Mouse (Mus musculus) liver, embryonic 11.5 days (tissue): ENCODE data around the gene Smtnl1. TPM values are rescaled to one million over a fixed set of nuclear protein-coding genes. Genes with fewer than 3 reads are reported as not detected.

Experiments used
- ATAC-seq: fragments of 200-750 bp; cut with Nextera tagmentation; replicated peaks from 2 replicates; pipeline ENCODE4 v1.8.0; 2017; ENCODE audit warnings: moderate number of reproducible peaks, mild to moderate bottlenecking, moderate TSS enrichment, moderate library complexity; ENCODE audit not compliant: low FRiP score
- DNase-seq: peaks from one replicate; pipeline ENCODE4 v3.0.0-alpha.2; 2017; ENCODE audit warnings: low spot score
- H3K27ac ChIP-seq: fragments of 300-500 bp; sonication (generic); 2 replicates; pipeline ENCODE4 v1.5.1; 2014; ENCODE audit warnings: mild to moderate bottlenecking, low read depth, low read length, control low read depth
- H3K27me3 ChIP-seq: fragments of 300-500 bp; sonication (generic); replicated peaks from 2 replicates; pipeline ENCODE4 v1.6.1; 2014; ENCODE audit warnings: low read length, mixed read lengths; ENCODE audit not compliant: control insufficient read depth, insufficient read depth
- H3K36me3 ChIP-seq: fragments of 300-500 bp; sonication (generic); 2 replicates; pipeline ENCODE4 v1.6.1; 2014; ENCODE audit warnings: mild to moderate bottlenecking, low read length, moderate library complexity, mixed read lengths; ENCODE audit not compliant: control insufficient read depth, insufficient read depth
- H3K4me1 ChIP-seq: fragments of 300-500 bp; sonication (generic); replicated peaks from 2 replicates; pipeline ENCODE4 v1.6.1; 2014; ENCODE audit warnings: low read length, mixed read lengths; ENCODE audit not compliant: control insufficient read depth, insufficient read depth
- H3K4me2 ChIP-seq: fragments of 300-500 bp; sonication (generic); 2 replicates; pipeline ENCODE4 v1.6.1; 2014; ENCODE audit warnings: mild to moderate bottlenecking, control low read depth, moderate library complexity
- H3K4me3 ChIP-seq: fragments of 300-500 bp; sonication (generic); 2 replicates; pipeline ENCODE4 v1.5.1; 2014; ENCODE audit warnings: low read depth, low read length, control low read depth
- H3K9ac ChIP-seq: fragments of 300-500 bp; sonication (generic); 2 replicates; pipeline ENCODE4 v1.6.1; 2014; ENCODE audit warnings: low read depth, low read length, control low read depth
- H3K9me3 ChIP-seq: fragments of 300-500 bp; sonication (generic); 2 replicates; pipeline ENCODE4 v1.6.1; 2016; ENCODE audit warnings: low read length, inconsistent platforms, mixed read lengths; ENCODE audit not compliant: control insufficient read depth
- WGBS: fragments of 180-500 bp; shearing (Covaris S2); extraction: QIAGEN DNeasy Blood & Tissue Kit; methylation state at CpG from one replicate; pipeline ENCODE4 v1.1.7; 2014; 5-methylcytosine and 5-hydroxymethylcytosine counted together
- polyA plus RNA-seq: library from polyadenylated mRNA; unstranded; fragments of >200 nt; fragmentation: Nextera tagmentation; extraction: Ambion mirVana; gene quantifications from 2 replicates; pipeline ENCODE4 v1.2.1, GENCODE M21; 2014

Gene Smtnl1
- polyA plus RNA-seq, 1 experiment from 2014 or later: 0.25 TPM

DNA sequence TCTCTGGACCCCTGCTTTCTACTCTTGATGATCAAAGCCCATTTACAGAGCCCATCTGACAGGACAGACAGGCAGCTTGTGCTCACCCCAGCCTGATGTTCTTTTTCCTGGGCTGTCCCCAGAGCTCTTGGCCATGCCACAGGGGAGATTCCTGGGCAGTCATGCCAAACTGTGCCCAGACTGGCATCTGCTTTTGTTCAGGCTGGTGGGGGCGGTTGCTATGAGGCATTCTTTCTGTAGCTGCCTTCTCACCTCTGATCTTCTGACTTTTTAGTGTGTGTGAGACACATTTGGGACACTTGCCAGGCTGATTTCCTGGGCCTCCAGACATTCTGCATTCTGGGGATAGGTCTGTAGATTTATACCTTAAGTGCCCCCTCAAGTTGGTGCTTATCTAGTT is 36.1 kb upstream of the Smtnl1 start:
- H3K36me3 ChIP-seq: peaks cover 66% of the 10 kb centered on the region
- no peak for DNase-seq
- ATAC-seq: no peak
- no peak overlapping the region for H3K9ac ChIP-seq
- H3K27me3 ChIP-seq: no peaks in the 10 kb centered on the region
- H3K4me3 ChIP-seq: no peak overlapping the region
- WGBS: 92% methylated on average over 1 of the region's 1 CpGs
- no peak overlapping the region for H3K4me2 ChIP-seq
- H3K9me3 ChIP-seq: no peaks in the 10 kb centered on the region
- H3K4me1 ChIP-seq: no peaks in the 10 kb centered on the region
- H3K27ac ChIP-seq: no peak overlapping the region

DNA sequence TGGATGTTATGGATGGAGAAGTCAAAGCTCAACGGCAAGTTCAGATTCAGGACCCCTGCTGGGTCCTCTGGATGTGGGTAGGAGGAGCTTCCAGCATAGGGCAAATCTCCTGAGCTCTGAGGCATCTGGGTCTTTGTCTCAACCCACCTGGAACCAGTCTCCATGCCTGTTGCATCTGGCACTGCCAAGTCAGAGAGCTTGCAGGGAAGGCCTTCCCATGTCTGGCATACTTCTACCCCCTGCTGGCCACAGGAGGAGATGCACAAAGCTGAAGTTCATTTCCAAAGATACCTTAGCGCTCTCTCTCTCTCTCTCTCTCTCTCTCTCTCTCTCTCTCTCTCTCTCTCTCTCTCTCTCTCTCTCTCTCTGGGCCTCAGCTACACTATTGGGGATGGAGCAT is 33.3 kb upstream of the Smtnl1 start:
- ATAC-seq (peak; percentile 29; the same call in 1 of the 2 replicates), DNase-seq (no peak)
- WGBS: 73% methylated on average over 2 of the region's 2 CpGs

GRCm38 (mm10) chr2:84851130-84852040 is 28.9 kb upstream of the Smtnl1 start:
- 0 out of 2 replicates have a peak overlapping the region, but pooled peaks have one; percentile 64 for H3K27ac ChIP-seq
- H3K9ac ChIP-seq: 0 out of 2 replicates have a peak overlapping the region, but pooled peaks have one; percentile 5
- no peaks in the 10 kb centered on the region for H3K27me3 ChIP-seq
- DNase-seq: peak; percentile 61
- WGBS: 47% methylated on average over 23 of the region's 23 CpGs
- peaks cover 35% of the 10 kb centered on the region for H3K36me3 ChIP-seq
- H3K4me2 ChIP-seq: no peak overlapping the region
- H3K4me1 ChIP-seq: peaks cover 2% of the 10 kb centered on the region; the same call in 1 of the 2 replicates
- ATAC-seq: peak; percentile 77
- H3K9me3 ChIP-seq: no peaks in the 10 kb centered on the region
- no peak overlapping the region for H3K4me3 ChIP-seq

More for the DNA sequence above, 33.3 kb upstream of the Smtnl1 start:
- H3K9me3 ChIP-seq: no peaks in the 10 kb centered on the region
- 0 out of 2 replicates have a peak, but pooled peaks cover 2% of the 10 kb centered on the region for H3K4me1 ChIP-seq
- no peak overlapping the region for H3K27ac ChIP-seq
- H3K4me3 ChIP-seq: no peak overlapping the region
- no peak overlapping the region for H3K9ac ChIP-seq
- no peak overlapping the region for H3K4me2 ChIP-seq
- peaks cover 52% of the 10 kb centered on the region for H3K36me3 ChIP-seq
- no peaks in the 10 kb centered on the region for H3K27me3 ChIP-seq

- DNase-seq: no peak
- H3K9ac ChIP-seq: no peak overlapping the region
- H3K27ac ChIP-seq: peak overlapping the region; percentile 64
- WGBS: 61% methylated on average over 7 of the region's 7 CpGs
- peaks cover 37% of the 10 kb centered on the region for H3K36me3 ChIP-seq
- no peaks in the 10 kb centered on the region for H3K27me3 ChIP-seq
- H3K9me3 ChIP-seq: no peaks in the 10 kb centered on the region
- ATAC-seq: peak; percentile 26
- H3K4me3 ChIP-seq: no peak overlapping the region
- peaks cover 2% of the 10 kb centered on the region; the same call in 1 of the 2 replicates for H3K4me1 ChIP-seq
- no peak overlapping the region for H3K4me2 ChIP-seq
Observed at GRCm38 (mm10) chr2:84850407-84851129, 28.1 kb upstream of the Smtnl1 start.

GRCm38 (mm10) chr2:84845226-84845625 is 22.8 kb upstream of the Smtnl1 start:
- Histone ChIP-seq H3K4me1 (peaks cover 31% of the 10 kb centered on the region), H3K9ac (no peak overlapping the region), H3K27ac (0 out of 2 replicates have a peak overlapping the region, but pooled peaks have one; percentile 29), H3K4me3 (no peak overlapping the region), H3K27me3 (no peaks in the 10 kb centered on the region), H3K9me3 (no peaks in the 10 kb centered on the region), H3K4me2 (no peak overlapping the region; the same call in 1 of the 2 replicates), H3K36me3 (peaks cover 30% of the 10 kb centered on the region)
- 76% methylated on average over 1 of the region's 1 CpGs for WGBS
- DNase-seq (no peak), ATAC-seq (no peak)

DNA sequence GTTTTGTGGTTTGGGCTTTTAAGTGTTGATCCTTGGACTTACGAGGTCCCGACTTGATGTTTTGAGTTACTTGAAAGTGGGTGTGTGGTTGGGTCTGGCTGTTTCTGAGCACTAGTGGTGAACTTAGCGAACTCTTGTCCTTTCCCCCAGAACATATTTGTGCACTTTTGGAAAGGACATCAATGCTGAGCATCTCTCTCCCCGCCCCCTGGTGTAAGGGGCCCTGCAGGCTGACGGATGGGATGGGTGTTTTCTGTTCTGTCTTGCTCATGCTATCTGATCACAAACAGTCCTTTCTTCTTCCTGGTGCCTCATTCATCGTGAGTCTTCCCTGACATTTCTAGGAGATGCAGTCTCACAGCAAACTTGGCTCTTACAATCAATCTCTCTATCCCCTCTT is 21.2 kb upstream of the Smtnl1 start:
- 53% methylated on average over 6 of the region's 6 CpGs for WGBS
- peak; percentile 25; the same call in 1 of the 2 replicates for ATAC-seq

GRCm38 (mm10) chr2:84841905-84842304 is 19.5 kb upstream of the Smtnl1 start:
- Histone ChIP-seq H3K27ac (peak overlapping the region; percentile 95), H3K4me1 (peaks cover 42% of the 10 kb centered on the region), H3K4me2 (peak overlapping the region; percentile 89), H3K9ac (peak overlapping the region; percentile 81), H3K9me3 (no peaks in the 10 kb centered on the region), H3K27me3 (no peaks in the 10 kb centered on the region), H3K4me3 (peak overlapping the region; percentile 67), H3K36me3 (peaks cover 14% of the 10 kb centered on the region; the same call in 1 of the 2 replicates)
- peak; percentile 91 for ATAC-seq
- peak; percentile 55 for DNase-seq

More for the DNA sequence above, 21.2 kb upstream of the Smtnl1 start:
- H3K4me2 ChIP-seq: peak overlapping the region; percentile 89
- H3K4me1 ChIP-seq: peaks cover 35% of the 10 kb centered on the region
- H3K27ac ChIP-seq: peak overlapping the region; percentile 21
- H3K4me3 ChIP-seq: peak overlapping the region; percentile 67
- no peak for DNase-seq
- 0 out of 2 replicates have a peak overlapping the region, but pooled peaks have one; percentile 27 for H3K9ac ChIP-seq
- H3K36me3 ChIP-seq: peaks cover 19% of the 10 kb centered on the region; the same call in 1 of the 2 replicates
- H3K27me3 ChIP-seq: no peaks in the 10 kb centered on the region
- no peaks in the 10 kb centered on the region for H3K9me3 ChIP-seq

GRCm38 (mm10) chr2:84840748-84841563 is 18.5 kb upstream of the Smtnl1 start:
- Histone ChIP-seq H3K9me3 (no peaks in the 10 kb centered on the region), H3K4me3 (peak overlapping the region; percentile 67), H3K36me3 (peaks cover 14% of the 10 kb centered on the region; the same call in 1 of the 2 replicates), H3K9ac (peak overlapping the region; percentile 81), H3K27ac (peak overlapping the region; percentile 95), H3K4me1 (peaks cover 42% of the 10 kb centered on the region), H3K27me3 (no peaks in the 10 kb centered on the region), H3K4me2 (peak overlapping the region; percentile 89)
- peak; percentile 2; the same call in 1 of the 2 replicates for ATAC-seq
- DNase-seq: no peak
- 3% methylated on average over 17 of the region's 17 CpGs for WGBS
